Comparison of ENCODE assay signal across 8 mouse cellular contexts in the genomic region with DNA sequence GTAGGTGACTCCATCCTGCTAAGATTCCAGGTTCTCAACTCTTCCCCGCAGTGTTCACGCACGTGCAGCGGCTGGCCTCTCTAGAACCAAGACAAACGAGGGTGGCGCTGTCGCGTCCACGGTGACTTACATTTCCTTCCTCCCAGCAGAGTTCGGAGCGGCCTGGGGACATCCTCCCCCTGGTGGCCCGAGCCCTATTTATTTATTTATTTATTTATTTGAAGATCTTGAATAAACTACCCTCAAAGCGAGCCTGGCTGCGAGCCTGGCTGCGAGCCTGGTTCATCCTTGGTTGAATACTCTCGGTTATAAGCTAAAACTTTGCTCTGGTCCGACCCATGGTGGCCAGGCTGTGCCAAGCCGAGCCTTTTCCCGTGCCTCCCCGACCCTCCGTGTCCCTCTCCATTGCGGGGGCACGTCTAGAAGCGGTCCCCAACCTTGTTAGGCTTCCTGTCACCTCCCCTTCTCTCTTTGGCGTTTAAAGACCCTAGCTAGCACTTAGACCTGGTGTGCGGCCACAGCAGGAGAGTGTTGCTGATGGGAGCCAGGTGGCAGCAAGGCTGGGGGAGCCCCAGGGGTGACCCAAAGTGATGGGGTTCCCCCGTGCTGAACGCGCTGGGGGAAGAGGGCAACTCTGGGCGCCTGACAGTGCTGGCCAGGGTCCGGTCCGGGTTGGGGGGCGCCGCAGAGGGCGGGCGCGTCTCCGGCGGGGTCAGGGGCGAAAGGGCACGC. TPM values are rescaled to one million over a fixed set of nuclear protein-coding genes. Genes with fewer than 3 reads are reported as not detected.
A peak's percentile ranks its signal among the peaks of the same experiment; 100 is the strongest.
DNase-seq lines count a peak whose midpoint lies in the region; ATAC-seq and TF ChIP-seq lines count a peak whose summit lies in the region.

No protein-coding gene starts in this region.

- H3K9ac ChIP-seq in forebrain, embryonic 12.5 days = no peak overlapping the region
- H3K9ac ChIP-seq in liver, embryonic 14.5 days (replicated peaks) = no peak overlapping the region

- ATAC-seq in forebrain, embryonic 12.5 days (ENCODE audit: low FRiP score) = no peak
- ATAC-seq in liver, embryonic 14.5 days (ENCODE audit: insufficient read depth) = no peak; the same call in 1 of the 2 replicates

- no peaks in the 10 kb centered on the region for H3K36me3 ChIP-seq in forebrain, embryonic 12.5 days (replicated peaks)
- no peaks in the 10 kb centered on the region for H3K36me3 ChIP-seq in liver, embryonic 14.5 days (replicated peaks; ENCODE audit: control insufficient read depth, insufficient read depth, low read depth)

- peak overlapping the region; percentile 31 for H3K4me3 ChIP-seq in forebrain, embryonic 12.5 days (replicated peaks)
- no peak overlapping the region for H3K4me3 ChIP-seq in liver, embryonic 14.5 days (ENCODE audit: insufficient read depth in 1 of 2, low read depth in 2 of 2, low read length in 2 of 2)

- peak; percentile 22 for DNase-seq in gastrocnemius, postnatal 14 days
- no peak for DNase-seq in gastrocnemius, adult 8-10 months (ENCODE audit: low spot score in 2 of 2)
- peak; percentile 29 to 32 for DNase-seq in adrenal gland, adult 18-20 months (ENCODE audit: low spot score in 2 of 2)
- DNase-seq in induced T-regulatory cell, adult 2 months (ENCODE audit: low read depth) = peak; percentile 75
- no peak for DNase-seq in liver, embryonic 14.5 days (ENCODE audit: low read depth in 3 of 3, low spot score in 3 of 3)
- peak; percentile 72 for DNase-seq in naive thymus-derived CD4-positive, alpha-beta T cell, adult 2 months (ENCODE audit: low read depth)
- peak; percentile 76 for DNase-seq in thymus, postnatal 4 days

- H3K27me3 ChIP-seq in forebrain, embryonic 12.5 days = peaks cover 81% of the 10 kb centered on the region
- H3K27me3 ChIP-seq in liver, embryonic 14.5 days (ENCODE audit: control insufficient read depth, insufficient read depth, low read length) = peaks cover 68% of the 10 kb centered on the region

- no peak for TF ChIP-seq EP300 in liver, embryonic 14.5 days (IDR thresholded peaks at IDR 0.05; ENCODE audit: low read depth)

- H3K4me1 ChIP-seq in forebrain, embryonic 12.5 days = peaks cover 46% of the 10 kb centered on the region
- H3K4me1 ChIP-seq in liver, embryonic 14.5 days (replicated peaks; ENCODE audit: control insufficient read depth in 2 of 2, insufficient read depth in 2 of 2, low read length in 1 of 2) = peaks cover 0 to 2% of the 10 kb centered on the region in 2 experiments; a peak in 1 of 4 replicates

- under 1% methylated on average over 39 of the region's 41 CpGs for WGBS in forebrain, embryonic 12.5 days
- under 1% methylated on average over 40 of the region's 41 CpGs for WGBS in liver, embryonic 14.5 days (ENCODE audit: insufficient replicate concordance)

- peak; percentile 56 for TF ChIP-seq CTCF in liver, embryonic 14.5 days (IDR thresholded peaks at IDR 0.05; ENCODE audit: low read depth)

- peak overlapping the region; percentile 58 for H3K4me2 ChIP-seq in forebrain, embryonic 12.5 days
- peak overlapping the region; percentile 41 for H3K4me2 ChIP-seq in liver, embryonic 14.5 days (ENCODE audit: low read depth)

- no peak overlapping the region for H3K27ac ChIP-seq in forebrain, embryonic 12.5 days
- H3K27ac ChIP-seq in liver, embryonic 14.5 days = no peak overlapping the region

- intact Hi-C loops in gastrocnemius, postnatal 14 days (cut with DNase I; ENCODE audit: low total_unique reads) = loop anchor here (10.0 kb wide), 1 partner anchor 192 kb away; no protein-coding TSS in a partner anchor

- 0 out of 2 replicates have a peak, but pooled peaks cover 4% of the 10 kb centered on the region for H3K9me3 ChIP-seq in forebrain, embryonic 12.5 days
- no peaks in the 10 kb centered on the region; the same call in 1 of the 2 replicates for H3K9me3 ChIP-seq in liver, embryonic 14.5 days (ENCODE audit: control insufficient read depth, low read length)

RNA-seq across cellular contexts. Expression of gene 1700067P10Rik, which starts 8.1 kb away (rescaled TPM):
- not detected for total RNA-seq in gastrocnemius, postnatal 14 days (2021)
- total RNA-seq in gastrocnemius, adult 8-10 months (2022) = not detected
- total RNA-seq in adrenal gland, adult 18-20 months (2021) = not detected
- not detected in 2 replicates for polyA plus RNA-seq in forebrain, embryonic 12.5 days (2016; fragmentation: Nextera tagmentation; extraction: Ambion mirVana)
- not detected in 2 replicates for polyA plus RNA-seq in liver, embryonic 14.5 days (2012; rRNA removed)
- polyA plus RNA-seq in liver, embryonic 14.5 days (2014; fragmentation: Nextera tagmentation; extraction: Ambion mirVana) = not detected in 2 replicates

RNA-seq across cellular contexts. Expression of gene 9830107B12Rik, which starts 48.9 kb away (rescaled TPM):
- under 1 TPM in 1 of 2 experiments, not detected in 1; 0.10 TPM for total RNA-seq in gastrocnemius, postnatal 14 days (2021)
- total RNA-seq in gastrocnemius, adult 8-10 months (2022) = not detected
- not detected for total RNA-seq in adrenal gland, adult 18-20 months (2021)
- polyA plus RNA-seq in forebrain, embryonic 12.5 days (2016; fragmentation: Nextera tagmentation; extraction: Ambion mirVana) = not detected in 2 replicates
- polyA plus RNA-seq in liver, embryonic 14.5 days (2012; rRNA removed) = 0.08 and 0.19 TPM in 2 replicates
- 0.18 and 0.33 TPM in 2 replicates for polyA plus RNA-seq in liver, embryonic 14.5 days (2014; fragmentation: Nextera tagmentation; extraction: Ambion mirVana)

RNA-seq across cellular contexts. Expression of gene 1700122O11Rik, which starts 59.1 kb away (rescaled TPM):
- total RNA-seq in gastrocnemius, postnatal 14 days (2021) = not detected
- total RNA-seq in gastrocnemius, adult 8-10 months (2022) = not detected
- total RNA-seq in adrenal gland, adult 18-20 months (2021) = not detected
- not detected in 2 replicates for polyA plus RNA-seq in forebrain, embryonic 12.5 days (2016; fragmentation: Nextera tagmentation; extraction: Ambion mirVana)
- not detected in 2 replicates for polyA plus RNA-seq in liver, embryonic 14.5 days (2012; rRNA removed)
- not detected in 2 replicates for polyA plus RNA-seq in liver, embryonic 14.5 days (2014; fragmentation: Nextera tagmentation; extraction: Ambion mirVana)

Comparison
In these comparisons a context has a peak if more than half of its experiments do, and no peak if none do; other contexts are left out.
1. DNase-seq: peak in gastrocnemius, postnatal 14 days (single experiment), adrenal gland, adult 18-20 months (2 of 2), induced T-regulatory cell, adult 2 months (single experiment), naive thymus-derived CD4-positive, alpha-beta T cell, adult 2 months (single experiment) and thymus, postnatal 4 days (single experiment); none in gastrocnemius, adult 8-10 months (0 of 2) and liver, embryonic 14.5 days (0 of 3).